Mouse (Mus musculus) limb, embryonic 11.5 days (tissue): ENCODE data around the gene Il12b. TPM values are rescaled to one million over a fixed set of nuclear protein-coding genes. Genes with fewer than 3 reads are reported as not detected.

ENCODE experiments used
- ATAC-seq: fragments of 200-750 bp; cut with Nextera tagmentation; 2 replicates; pipeline ENCODE4 v1.8.0; 2017; ENCODE audit warnings: low read depth; ENCODE audit not compliant: insufficient number of reproducible peaks, low FRiP score, low TSS enrichment
- DNase-seq: peaks from one replicate; pipeline ENCODE4 v3.0.0-alpha.2; 2015; ENCODE audit warnings: low spot score
- H3K27ac ChIP-seq: fragments of 300-500 bp; sonication (generic); replicated peaks from 2 replicates; pipeline ENCODE4 v1.5.1; 2014; ENCODE audit warnings: low read depth, mild to moderate bottlenecking, low read length
- H3K27me3 ChIP-seq: fragments of 300-500 bp; sonication (generic); 2 replicates; pipeline ENCODE4 v1.6.1; 2014; ENCODE audit warnings: mild to moderate bottlenecking, low read length, mixed read lengths; ENCODE audit not compliant: control insufficient read depth, insufficient read depth
- H3K36me3 ChIP-seq: fragments of 300-500 bp; sonication (generic); 2 replicates; pipeline ENCODE4 v1.6.1; 2014; ENCODE audit warnings: mild to moderate bottlenecking, low read length, moderate library complexity, mixed read lengths; ENCODE audit not compliant: control insufficient read depth, insufficient read depth
- H3K4me1 ChIP-seq: fragments of 300-500 bp; sonication (generic); 2 replicates; pipeline ENCODE4 v1.6.1; 2014; ENCODE audit warnings: low read length, mixed read lengths; ENCODE audit not compliant: control insufficient read depth, insufficient read depth
- H3K4me2 ChIP-seq: fragments of 300-500 bp; sonication (generic); 2 replicates; pipeline ENCODE4 v1.6.1; 2014; ENCODE audit warnings: low read depth, mild to moderate bottlenecking, moderate library complexity; ENCODE audit not compliant: severe bottlenecking
- H3K4me3 ChIP-seq: fragments of 300-500 bp; sonication (generic); 2 replicates; pipeline ENCODE4 v1.5.1; 2014; ENCODE audit warnings: low read depth, low read length
- H3K9ac ChIP-seq: fragments of 300-500 bp; sonication (generic); 2 replicates; pipeline ENCODE4 v1.6.1; 2014; ENCODE audit warnings: mild to moderate bottlenecking, low read length
- H3K9me3 ChIP-seq: fragments of 300-500 bp; sonication (generic); 2 replicates; pipeline ENCODE4 v1.6.1; 2016; ENCODE audit warnings: low read length; ENCODE audit not compliant: control insufficient read depth
- WGBS: fragments of 180-500 bp; shearing (Covaris S2); extraction: QIAGEN DNeasy Blood & Tissue Kit; methylation state at CpG from one replicate; pipeline ENCODE4 v1.1.7; 2014; 5-methylcytosine and 5-hydroxymethylcytosine counted together
- polyA plus RNA-seq: library from polyadenylated mRNA; unstranded; fragments of >200 nt; fragmentation: Nextera tagmentation; extraction: Ambion mirVana; gene quantifications from 2 replicates; pipeline ENCODE4 v1.2.1, GENCODE M21; 2014

Gene Il12b
- polyA plus RNA-seq, 1 experiment from 2014 or later, result 0.11 TPM

- Histone ChIP-seq H3K27ac (no peak overlapping the region), H3K9ac (no peak overlapping the region), H3K4me3 (no peak overlapping the region), H3K4me2 (no peak overlapping the region), H3K36me3 (no peaks in the 10 kb centered on the region), H3K4me1 (no peaks in the 10 kb centered on the region), H3K27me3 (no peaks in the 10 kb centered on the region), H3K9me3 (no peaks in the 10 kb centered on the region)
- WGBS, result 86% methylated on average over 4 of the region's 4 CpGs
- DNase-seq, result no peak
- no peak for ATAC-seq
Measured at GRCm38 (mm10) chr11:44405113-44405512, 5.2 kb downstream of the Il12b start.

GRCm38 (mm10) chr11:44405961-44406360 is 6.1 kb downstream of the Il12b start:
- WGBS, result 44% methylated on average over 1 of the region's 1 CpGs
- Histone ChIP-seq H3K4me1 (no peaks in the 10 kb centered on the region), H3K27me3 (no peaks in the 10 kb centered on the region), H3K9ac (no peak overlapping the region), H3K27ac (no peak overlapping the region), H3K36me3 (no peaks in the 10 kb centered on the region), H3K9me3 (no peaks in the 10 kb centered on the region), H3K4me3 (no peak overlapping the region), H3K4me2 (no peak overlapping the region)
- DNase-seq (no peak), ATAC-seq (no peak)

- ATAC-seq (no peak), DNase-seq (no peak)
- H3K4me3 ChIP-seq, result no peak overlapping the region
- no peak overlapping the region for H3K27ac ChIP-seq
- no peaks in the 10 kb centered on the region for H3K9me3 ChIP-seq
- H3K36me3 ChIP-seq, result no peaks in the 10 kb centered on the region
- no peak overlapping the region for H3K4me2 ChIP-seq
- no peak overlapping the region for H3K9ac ChIP-seq
- 81% methylated on average over 5 of the region's 5 CpGs for WGBS
- H3K27me3 ChIP-seq, result no peaks in the 10 kb centered on the region
- H3K4me1 ChIP-seq, result no peaks in the 10 kb centered on the region
Measured at GRCm38 (mm10) chr11:44406457-44406856, 6.6 kb downstream of the Il12b start.

GRCm38 (mm10) chr11:44408626-44409025 is 8.8 kb downstream of the Il12b start:
- no peaks in the 10 kb centered on the region for H3K36me3 ChIP-seq
- WGBS, result 45% methylated on average over 5 of the region's 5 CpGs
- H3K9ac ChIP-seq, result no peak overlapping the region
- DNase-seq (no peak), ATAC-seq (no peak)
- H3K9me3 ChIP-seq, result no peaks in the 10 kb centered on the region
- H3K4me2 ChIP-seq, result no peak overlapping the region
- H3K4me1 ChIP-seq, result no peaks in the 10 kb centered on the region
- no peak overlapping the region for H3K27ac ChIP-seq
- no peaks in the 10 kb centered on the region for H3K27me3 ChIP-seq
- no peak overlapping the region for H3K4me3 ChIP-seq

GRCm38 (mm10) chr11:44410413-44410812 is 10.6 kb downstream of the Il12b start:
- Histone ChIP-seq H3K4me3 (no peak overlapping the region), H3K27ac (no peak overlapping the region), H3K4me1 (no peaks in the 10 kb centered on the region), H3K36me3 (no peaks in the 10 kb centered on the region), H3K27me3 (no peaks in the 10 kb centered on the region), H3K4me2 (no peak overlapping the region), H3K9ac (no peak overlapping the region), H3K9me3 (no peaks in the 10 kb centered on the region)
- WGBS, result 57% methylated on average over 3 of the region's 3 CpGs
- DNase-seq (no peak), ATAC-seq (no peak)

- H3K27ac ChIP-seq, result no peak overlapping the region
- DNase-seq (no peak), ATAC-seq (no peak)
- no peaks in the 10 kb centered on the region for H3K36me3 ChIP-seq
- H3K9me3 ChIP-seq, result no peaks in the 10 kb centered on the region
- H3K4me3 ChIP-seq, result no peak overlapping the region
- H3K4me1 ChIP-seq, result no peaks in the 10 kb centered on the region
- H3K4me2 ChIP-seq, result no peak overlapping the region
- no peaks in the 10 kb centered on the region for H3K27me3 ChIP-seq
- whole genome bisulfite sequencing, result 82% methylated on average over 8 of the region's 8 CpGs
- no peak overlapping the region for H3K9ac ChIP-seq
Measured at GRCm38 (mm10) chr11:44412276-44412675, 12.4 kb downstream of the Il12b start.

- H3K4me1 ChIP-seq, result no peaks in the 10 kb centered on the region
- no peak overlapping the region for H3K4me3 ChIP-seq
- DNase-seq (no peak), ATAC-seq (no peak)
- no peak overlapping the region for H3K4me2 ChIP-seq
- H3K36me3 ChIP-seq, result no peaks in the 10 kb centered on the region
- no peak overlapping the region for H3K27ac ChIP-seq
- H3K9ac ChIP-seq, result no peak overlapping the region
- 90% methylated on average over 3 of the region's 3 CpGs for WGBS
- H3K27me3 ChIP-seq, result no peaks in the 10 kb centered on the region
- no peaks in the 10 kb centered on the region for H3K9me3 ChIP-seq
Measured at GRCm38 (mm10) chr11:44413371-44413770, 13.5 kb downstream of the Il12b start.

GRCm38 (mm10) chr11:44414605-44415004 is 14.7 kb downstream of the Il12b start:
- Histone ChIP-seq H3K4me3 (no peak overlapping the region), H3K27me3 (no peaks in the 10 kb centered on the region), H3K4me1 (no peaks in the 10 kb centered on the region), H3K9ac (no peak overlapping the region), H3K36me3 (no peaks in the 10 kb centered on the region), H3K9me3 (no peaks in the 10 kb centered on the region), H3K27ac (no peak overlapping the region), H3K4me2 (no peak overlapping the region)
- DNase-seq (no peak), ATAC-seq (no peak)
- WGBS, result 92% methylated on average over 3 of the region's 3 CpGs

GRCm38 (mm10) chr11:44417403-44417802 is 17.5 kb downstream of the Il12b start:
- no peaks in the 10 kb centered on the region for H3K27me3 ChIP-seq
- ATAC-seq (no peak), DNase-seq (no peak)
- no peak overlapping the region for H3K4me2 ChIP-seq
- no peaks in the 10 kb centered on the region for H3K36me3 ChIP-seq
- no peak overlapping the region for H3K27ac ChIP-seq
- no peak overlapping the region for H3K9ac ChIP-seq
- H3K4me1 ChIP-seq, result no peaks in the 10 kb centered on the region
- H3K9me3 ChIP-seq, result no peaks in the 10 kb centered on the region
- no peak overlapping the region for H3K4me3 ChIP-seq
- 57% methylated on average over 1 of the region's 1 CpGs for WGBS
